Mouse (Mus musculus) Muller cell, postnatal 12 days (primary cell): Measurements from ENCODE around the gene Nod2.

Source experiments
- DNase-seq: peaks from one replicate; pipeline ENCODE4 v3.0.0-alpha.2; 2015; ENCODE audit errors: inconsistent ontology term

The Nod2 gene

GRCm38 (mm10) chr8:88675372-88676165 is 28.5 kb downstream of the Nod2 start:
- DNase-seq = no peak

- DNase-seq = no peak
These were observed 30.0 kb downstream of the Nod2 start for GRCm38 (mm10) chr8:88677071-88677470.

DNA sequence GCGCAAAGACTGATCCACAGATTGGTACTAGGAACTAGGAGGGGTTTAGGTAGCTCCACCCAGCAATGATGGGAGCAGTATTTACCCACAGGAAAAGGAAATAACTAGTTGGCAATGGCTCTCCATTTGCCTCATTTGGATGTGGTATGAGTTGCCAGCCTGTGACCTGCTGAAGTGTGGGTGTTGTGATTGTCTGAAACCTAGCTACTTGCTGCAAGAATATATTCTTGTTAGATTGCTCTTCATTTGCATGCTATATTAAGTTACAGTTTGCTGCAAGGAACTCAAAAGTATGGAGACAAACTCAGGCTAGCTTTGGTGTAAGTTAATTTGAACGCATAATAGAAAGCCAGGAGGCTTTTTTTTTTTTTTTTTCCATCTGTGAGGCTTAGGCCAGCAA is 33.5 kb downstream of the Nod2 start:
- DNase-seq = no peak

DNA sequence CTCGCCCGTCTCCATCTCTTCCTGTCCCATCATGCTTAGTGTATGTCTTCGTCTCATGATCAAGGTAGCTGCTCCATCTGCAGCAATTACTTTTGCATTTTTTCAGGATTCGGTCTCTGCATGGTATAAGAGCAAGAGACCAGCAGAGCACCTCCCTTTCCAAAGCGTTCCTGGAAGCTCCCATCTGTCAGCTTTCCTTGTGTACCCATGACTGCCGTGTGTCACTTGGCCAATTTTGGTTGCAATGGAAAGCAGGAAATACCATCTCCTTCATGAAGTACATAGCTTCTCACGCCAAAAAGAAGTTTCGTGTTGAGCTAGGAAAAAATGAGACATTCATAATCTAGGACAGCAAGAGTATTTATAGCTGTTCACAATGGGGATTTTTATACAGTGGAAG is 33.9 kb downstream of the Nod2 start:
- no peak for DNase-seq

- DNase-seq = peak; percentile 27
These were observed 36.7 kb downstream of the Nod2 start for GRCm38 (mm10) chr8:88683656-88684289.

GRCm38 (mm10) chr8:88686226-88686905 is 39.3 kb downstream of the Nod2 start:
- DNase-seq = no peak

GRCm38 (mm10) chr8:88686906-88687235 is 39.8 kb downstream of the Nod2 start:
- no peak for DNase-seq

DNA sequence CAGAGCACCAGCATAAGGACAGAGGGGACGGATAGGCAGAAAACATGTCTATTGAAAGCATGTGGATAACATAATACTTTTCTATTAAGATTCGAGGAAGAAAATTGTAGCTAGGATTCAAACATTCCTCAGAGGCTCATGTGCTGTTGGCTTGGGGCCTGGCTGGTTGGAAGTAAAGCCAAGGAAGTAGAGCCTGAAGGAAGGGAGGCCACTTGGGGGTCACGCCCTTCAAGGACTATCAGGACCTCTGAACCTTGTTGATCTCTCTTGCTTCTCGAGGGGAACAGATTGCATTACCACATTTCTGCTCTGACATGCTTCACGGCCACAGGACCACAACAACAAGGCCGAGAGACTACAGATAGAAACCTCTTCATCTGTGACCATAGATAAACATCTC is 42.0 kb downstream of the Nod2 start:
- no peak for DNase-seq

DNA sequence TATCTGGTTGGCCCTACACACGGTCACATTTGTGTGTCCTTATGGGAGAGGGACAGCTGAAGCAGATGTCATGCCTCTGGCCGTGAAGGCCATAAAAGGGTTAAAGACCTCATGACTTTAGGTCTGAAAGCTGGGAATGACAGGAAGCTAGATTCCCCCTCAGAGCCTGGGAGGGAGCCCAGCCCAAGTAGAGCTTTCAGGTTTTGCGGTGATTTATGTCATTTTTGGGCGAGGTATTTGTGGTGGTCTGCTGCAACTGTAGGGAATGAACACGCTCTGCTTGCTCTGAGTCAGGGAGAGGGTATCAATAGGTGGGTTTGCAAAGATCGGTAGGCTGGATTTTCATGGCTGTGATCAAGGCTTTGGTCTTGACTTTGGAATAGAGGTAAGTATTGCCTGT is 42.8 kb downstream of the Nod2 start:
- no peak for DNase-seq

- no peak for DNase-seq
These were observed 44.3 kb downstream of the Nod2 start for GRCm38 (mm10) chr8:88691342-88691948.

GRCm38 (mm10) chr8:88691961-88692360 is 44.8 kb downstream of the Nod2 start:
- DNase-seq = no peak

- no peak for DNase-seq
These were observed 45.8 kb downstream of the Nod2 start for GRCm38 (mm10) chr8:88692866-88693265.

GRCm38 (mm10) chr8:88693376-88693775 is 46.3 kb downstream of the Nod2 start:
- no peak for DNase-seq

DNA sequence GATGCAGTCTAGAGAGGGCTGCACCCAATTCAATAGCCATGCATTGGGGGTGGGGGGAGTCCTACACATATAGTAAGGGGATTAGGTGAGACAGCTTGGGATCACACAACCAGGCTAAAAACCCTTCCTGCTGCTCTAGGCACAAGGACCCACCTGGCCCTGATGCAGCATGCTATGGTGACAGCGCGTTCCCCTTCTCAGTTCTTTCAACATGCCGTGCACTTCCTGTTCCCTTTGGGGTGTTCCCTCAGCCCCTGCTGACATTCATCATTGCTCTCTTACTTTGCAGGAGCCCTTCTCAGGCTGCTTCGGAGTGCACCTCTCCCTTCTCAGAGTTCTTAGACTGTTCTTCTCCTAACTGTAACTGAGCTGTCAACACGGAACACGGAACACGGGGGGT is 47.2 kb downstream of the Nod2 start:
- DNase-seq = no peak

- no peak for DNase-seq
These were observed 49.1 kb downstream of the Nod2 start for GRCm38 (mm10) chr8:88696228-88696627.

- DNase-seq = peak; percentile 99
These were observed 49.9 kb downstream of the Nod2 start, which contains the start of gene Cyld for GRCm38 (mm10) chr8:88696721-88697641. Cyld (plus strand) TSS chr8:88697028.

DNA sequence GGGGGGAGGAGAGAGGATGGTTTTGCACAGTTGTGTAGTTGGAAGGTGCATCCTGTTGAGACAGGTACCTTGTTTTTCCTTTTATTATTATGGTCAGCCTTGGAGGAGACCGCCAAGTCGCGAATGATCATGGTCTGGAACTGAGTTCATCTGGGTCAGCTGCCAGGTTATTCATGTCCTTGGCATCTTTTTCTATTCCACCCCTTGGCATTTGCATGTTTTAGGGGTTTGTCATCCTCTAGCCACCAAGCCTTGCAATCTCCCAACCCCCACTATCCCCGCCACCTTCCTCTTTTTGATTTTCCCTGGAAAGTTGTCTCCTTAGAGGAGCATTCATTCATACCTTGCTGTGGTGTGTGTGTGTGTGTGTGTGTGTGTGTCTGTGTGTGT is 50.5 kb downstream of the Nod2 start:
- peak; percentile 91 for DNase-seq

DNA sequence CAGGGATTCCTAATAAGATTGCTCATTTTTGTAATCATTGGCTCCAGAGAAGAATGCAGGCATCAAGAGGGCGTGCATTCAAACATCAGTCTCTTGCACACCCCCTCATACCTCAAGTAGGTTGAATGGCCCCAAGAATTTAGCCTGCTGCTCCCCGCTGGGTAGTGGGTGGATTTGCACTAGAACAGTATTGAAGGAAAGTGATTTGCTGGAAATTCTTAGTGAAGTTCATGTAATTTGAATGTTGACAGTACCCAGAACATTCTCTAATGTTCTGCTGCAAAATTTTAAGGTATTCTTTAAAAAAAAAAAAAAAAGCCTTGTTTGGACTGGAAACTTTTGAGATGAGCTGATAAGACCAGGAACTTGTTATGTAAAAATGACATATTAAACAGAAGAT is 50.9 kb downstream of the Nod2 start:
- DNase-seq = no peak

DNA sequence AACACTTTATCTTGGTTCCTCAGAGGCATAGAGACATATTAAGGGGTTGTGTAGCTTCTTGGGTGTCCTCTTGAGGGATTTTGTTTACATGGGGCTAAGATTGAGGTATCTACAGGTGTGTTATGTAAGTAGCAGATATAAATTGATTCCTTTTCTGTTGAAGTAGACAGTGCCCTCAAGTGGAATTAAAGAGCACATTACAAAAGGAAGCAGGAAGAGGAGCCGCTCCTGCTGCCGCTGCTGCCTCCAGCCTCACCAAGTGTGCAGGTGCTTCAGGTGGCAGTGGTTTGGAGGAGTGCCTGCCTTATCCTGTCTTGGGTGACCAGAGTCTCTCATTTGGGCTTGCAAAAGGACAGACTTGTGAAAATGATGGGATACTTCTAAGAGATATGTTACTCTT is 54.5 kb downstream of the Nod2 start:
- DNase-seq = no peak

DNA sequence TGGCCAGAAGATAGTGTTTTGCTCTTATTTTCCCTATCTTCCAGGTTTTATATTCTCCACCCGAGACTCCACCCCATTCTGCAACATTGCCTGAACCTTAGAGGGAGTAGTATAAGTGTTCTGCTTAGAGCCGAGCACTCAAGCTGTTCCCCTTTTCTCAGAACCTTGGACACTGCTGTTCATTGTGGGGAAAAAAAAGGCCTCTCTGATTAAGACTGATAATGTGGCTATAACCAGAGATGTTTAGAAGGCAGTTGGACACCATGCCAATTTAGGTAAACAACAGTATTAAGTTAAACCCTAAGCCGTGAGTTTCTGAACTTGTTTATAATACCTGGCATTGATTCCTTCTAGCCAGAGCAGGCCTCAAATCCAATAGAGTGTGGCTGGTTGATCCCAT is 55.7 kb downstream of the Nod2 start:
- DNase-seq = no peak

DNA sequence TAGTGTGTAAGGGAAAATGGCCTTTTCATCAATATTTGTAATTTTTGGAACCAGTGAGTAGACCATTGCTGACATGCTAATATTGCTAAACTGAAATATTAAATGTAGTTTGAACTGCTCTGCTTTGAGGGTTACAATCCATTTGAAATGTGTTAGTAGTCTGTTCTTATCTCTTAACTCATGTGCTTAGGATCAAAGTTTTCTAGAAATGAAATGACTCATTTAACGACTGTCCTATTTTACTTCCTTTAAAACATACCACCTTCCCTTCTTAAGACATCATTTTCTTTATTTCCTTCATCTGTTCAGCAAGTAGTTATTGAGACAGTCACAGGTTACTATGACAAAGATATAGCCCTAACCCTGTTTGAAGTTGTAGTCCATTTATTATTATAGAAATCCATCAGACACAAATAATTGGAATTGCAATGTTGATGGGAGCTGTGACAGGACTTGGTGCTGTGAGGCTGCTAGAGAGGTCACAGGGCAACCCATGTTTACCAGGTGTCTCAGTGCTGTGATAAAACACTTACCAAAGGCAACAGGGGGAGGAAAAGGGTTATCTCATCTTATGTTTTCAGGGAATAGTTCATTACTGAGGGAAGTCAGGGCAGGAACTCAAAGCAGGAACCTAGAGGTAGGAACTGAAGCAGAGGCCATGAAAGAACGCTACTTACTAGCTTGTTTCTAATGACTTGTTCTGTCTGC is 76.3 kb downstream of the Nod2 start:
- DNase-seq = no peak
